Mouse (Mus musculus) embryo, embryonic 11 days (tissue): ENCODE results near the gene Eif4e1b.
"Not testable (repeated sequence)": the region's sequence is repeated elsewhere in the genome, so short reads cannot be mapped to it uniquely, and the experiment has no call there.

Experiments
- DNase-seq: peaks from one replicate; pipeline ENCODE4 v3.0.0-alpha.2; 2015

The Eif4e1b gene

GRCm38 (mm10) chr13:54760164-54760795 is 23.5 kb upstream of the Eif4e1b start:
- DNase-seq: peak; percentile 60

DNA sequence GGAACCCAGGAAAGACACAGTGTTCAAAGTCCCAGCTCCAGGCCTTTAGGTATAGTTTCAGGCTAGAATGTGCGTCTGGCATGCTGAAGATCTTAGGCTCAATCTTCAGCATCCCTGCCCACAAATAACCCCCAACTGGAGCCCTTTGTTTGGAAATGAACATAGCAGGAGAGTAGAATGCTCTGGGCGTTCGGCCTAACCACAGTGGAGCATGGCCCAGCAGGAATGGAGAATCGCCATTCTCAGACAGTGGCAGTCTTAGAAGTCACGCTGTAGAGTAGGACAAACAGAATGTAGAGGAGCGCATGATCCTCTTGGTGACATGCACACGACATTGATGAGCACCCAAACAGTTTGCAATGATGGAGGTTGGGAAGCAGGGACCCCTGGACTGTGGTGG is 22.9 kb upstream of the Eif4e1b start:
- DNase-seq: no peak

DNA sequence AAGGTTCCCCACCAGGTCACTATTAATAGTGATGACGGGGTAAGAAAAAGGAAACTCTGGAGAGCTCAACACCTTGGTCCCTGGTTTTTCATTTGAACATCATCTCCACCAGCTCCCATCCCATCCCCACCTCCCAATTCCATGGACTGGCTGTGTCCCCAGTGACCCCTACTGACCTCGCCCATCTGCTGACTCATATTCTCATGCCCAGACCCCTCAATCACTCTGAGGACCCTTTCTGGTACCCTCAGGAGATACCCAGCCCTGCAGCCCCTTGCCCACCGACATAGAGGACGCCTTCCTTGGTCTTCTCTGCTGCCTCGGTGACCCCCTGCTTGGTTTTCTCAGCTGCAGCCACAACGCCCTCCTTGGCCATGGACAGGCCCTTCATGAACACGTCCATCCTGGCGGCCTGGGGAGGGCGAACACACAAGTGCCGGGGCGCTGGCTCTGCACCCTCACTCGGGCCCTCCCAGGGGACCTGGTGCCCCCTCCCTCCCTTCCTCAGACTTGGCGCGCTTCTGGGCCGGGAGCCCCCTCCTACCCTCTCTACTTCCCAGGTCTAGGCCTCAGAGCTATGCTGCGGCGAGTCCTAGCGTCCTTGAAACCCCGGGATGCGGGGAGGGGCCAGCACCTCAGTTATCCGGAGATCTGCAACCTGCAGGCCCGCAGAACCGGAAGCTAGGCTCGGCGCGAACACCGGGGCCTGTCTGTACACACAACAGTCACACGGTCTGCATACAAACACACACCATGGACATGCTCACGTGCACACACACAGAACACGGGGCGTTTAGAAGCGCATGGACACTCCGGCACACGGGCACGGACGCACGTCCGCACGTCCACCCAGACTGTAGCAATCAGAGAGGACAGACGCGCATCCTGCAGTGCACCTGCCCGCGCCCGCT is 18.3 kb upstream of the Eif4e1b start:
- DNase-seq: no peak

- peak; percentile 79 for DNase-seq
These were observed 17.5 kb upstream of the Eif4e1b start, which contains the start of gene Sncb for GRCm38 (mm10) chr13:54766192-54766768. Gene Sncb (minus strand): TSS chr13:54766595.

GRCm38 (mm10) chr13:54767012-54767411 is 16.8 kb upstream of the Eif4e1b start:
- DNase-seq: no peak

GRCm38 (mm10) chr13:54780592-54780991 is 3.2 kb upstream of the Eif4e1b start:
- no peak for DNase-seq

GRCm38 (mm10) chr13:54781086-54781485 is 2.7 kb upstream of the Eif4e1b start:
- no peak for DNase-seq

GRCm38 (mm10) chr13:54783235-54783634 is 563 bp upstream of the Eif4e1b start:
- DNase-seq: no peak

DNA sequence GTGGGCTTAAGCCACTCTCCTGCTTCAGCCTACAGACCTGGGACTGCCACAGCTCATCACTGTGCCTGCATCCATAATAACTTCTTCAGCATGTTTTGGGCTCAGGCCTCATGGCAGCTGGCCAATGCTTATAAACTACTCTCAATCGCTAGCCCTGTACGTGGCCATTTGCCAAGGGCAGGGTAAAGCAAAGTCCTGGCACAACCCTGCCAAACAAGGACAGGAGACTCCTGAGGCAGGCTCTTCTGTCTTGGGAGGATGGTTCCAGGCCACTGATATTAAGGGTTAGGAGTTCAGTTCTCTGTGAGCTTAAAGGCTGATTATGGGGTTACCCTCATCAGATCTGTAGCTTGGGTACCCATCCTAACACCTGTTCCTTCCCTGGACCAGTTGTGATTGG is 3.8 kb downstream of the Eif4e1b start:
- not testable (repeated sequence) for DNase-seq

DNA sequence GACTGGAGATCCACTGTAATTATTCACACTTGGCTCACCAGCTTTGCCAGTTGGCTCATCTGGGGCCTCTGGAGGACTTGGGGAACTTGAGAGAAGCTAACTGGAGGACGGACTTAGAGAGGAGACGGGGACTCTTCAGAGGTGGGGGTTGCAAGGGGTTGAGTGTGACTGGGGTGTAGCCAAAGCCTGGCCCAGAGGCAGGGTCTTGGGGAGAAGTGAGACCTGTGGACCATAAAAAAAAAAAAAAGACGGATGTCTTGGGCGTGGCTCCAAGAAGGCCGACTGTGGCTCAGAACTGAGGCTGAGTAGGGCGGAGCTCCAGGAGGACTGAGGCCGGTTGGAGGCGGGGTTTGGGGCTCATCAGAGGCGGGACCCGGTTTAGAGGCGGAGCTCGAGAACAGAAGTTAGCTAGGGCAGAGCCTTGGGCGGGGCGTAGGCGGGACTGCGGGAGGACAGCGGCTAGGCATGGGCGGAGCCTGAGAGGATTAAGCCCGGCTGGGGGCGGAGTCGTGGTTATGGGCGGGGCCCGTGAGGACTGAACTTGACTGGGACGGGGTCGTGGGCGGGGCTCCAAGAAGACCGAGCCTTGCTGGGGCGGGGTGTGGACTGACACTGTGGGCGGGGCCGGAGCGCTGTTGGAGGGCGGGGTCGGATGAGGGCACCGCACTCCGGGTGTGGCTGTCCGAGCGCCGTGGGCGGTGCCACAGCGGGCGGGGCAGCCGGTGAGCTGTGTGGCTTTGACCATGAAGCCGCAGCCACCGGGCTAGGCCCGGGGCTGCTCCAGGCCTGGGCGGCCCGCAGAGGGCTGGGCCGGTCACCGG is 5.2 kb downstream of the Eif4e1b start, which contains the start of gene Tspan17:
TSS of gene Tspan17 (plus strand) at position 638 of the 821 bp plus-strand sequence.
- DNase-seq: peak; percentile 98

GRCm38 (mm10) chr13:54789561-54790397 is 6.0 kb downstream of the Eif4e1b start:
- peak; percentile 68 for DNase-seq

- no peak for DNase-seq
These were observed 8.7 kb downstream of the Eif4e1b start for GRCm38 (mm10) chr13:54792259-54793230.

- DNase-seq: no peak
These were observed 10.3 kb downstream of the Eif4e1b start for GRCm38 (mm10) chr13:54794002-54794577.

DNA sequence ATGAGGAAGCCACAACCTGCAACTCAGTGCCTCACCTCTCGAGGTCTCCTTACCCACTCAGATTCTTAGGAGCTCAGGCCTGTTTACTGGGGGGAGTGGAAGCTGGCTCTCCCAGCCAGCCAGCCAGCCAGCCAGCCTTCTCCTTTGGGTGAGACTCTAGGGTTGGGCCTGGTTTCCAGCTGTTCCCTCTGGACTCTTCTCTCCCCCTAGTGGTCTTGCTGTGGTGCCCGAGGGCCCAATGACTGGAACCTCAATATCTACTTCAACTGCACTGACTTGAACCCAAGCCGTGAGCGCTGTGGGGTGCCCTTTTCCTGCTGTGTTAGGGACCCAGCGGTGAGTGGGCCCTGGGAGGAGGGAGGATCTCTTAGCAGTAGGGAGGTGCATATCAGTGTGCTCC is 11.0 kb downstream of the Eif4e1b start:
- no peak for DNase-seq

GRCm38 (mm10) chr13:54797356-54797755 is 13.6 kb downstream of the Eif4e1b start:
- peak; percentile 66 for DNase-seq

DNA sequence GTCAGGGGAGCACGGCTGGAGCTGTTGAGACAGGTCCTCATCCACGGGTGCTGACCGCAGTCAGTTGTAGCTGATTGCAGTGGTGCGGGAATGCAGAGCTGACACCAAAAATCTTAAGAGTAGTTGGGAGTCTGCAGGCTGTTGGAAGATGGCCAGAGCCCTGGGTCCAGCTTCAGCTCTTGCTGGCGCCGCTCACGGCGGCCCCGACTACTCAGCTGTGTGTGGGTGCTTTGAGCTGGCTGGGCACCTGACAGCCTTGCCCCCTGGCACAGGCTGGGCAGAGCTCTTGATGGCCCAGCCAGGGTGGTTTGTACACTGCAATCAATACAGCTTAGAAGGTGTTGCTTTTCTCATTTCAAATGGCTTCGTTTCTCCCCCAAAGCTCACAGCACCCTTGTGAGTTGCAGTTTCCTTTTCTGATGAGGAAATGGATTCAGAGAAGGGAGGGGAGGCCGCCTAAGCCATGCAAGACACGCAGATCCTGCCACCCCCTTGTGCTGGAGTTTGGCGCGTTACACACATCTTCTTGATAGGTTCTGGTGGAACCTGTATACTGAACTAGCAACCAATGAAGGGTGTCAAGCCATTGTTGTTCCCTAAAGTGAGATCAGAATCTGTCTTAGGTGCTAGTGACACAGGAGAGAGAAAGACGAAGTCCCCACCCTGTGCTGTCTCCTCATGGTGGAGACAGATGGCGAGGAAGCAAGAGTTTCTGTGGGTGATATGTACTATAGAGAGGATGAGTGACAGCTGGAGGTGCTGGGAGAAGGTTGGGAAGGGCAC is 14.3 kb downstream of the Eif4e1b start:
- DNase-seq: no peak

DNA sequence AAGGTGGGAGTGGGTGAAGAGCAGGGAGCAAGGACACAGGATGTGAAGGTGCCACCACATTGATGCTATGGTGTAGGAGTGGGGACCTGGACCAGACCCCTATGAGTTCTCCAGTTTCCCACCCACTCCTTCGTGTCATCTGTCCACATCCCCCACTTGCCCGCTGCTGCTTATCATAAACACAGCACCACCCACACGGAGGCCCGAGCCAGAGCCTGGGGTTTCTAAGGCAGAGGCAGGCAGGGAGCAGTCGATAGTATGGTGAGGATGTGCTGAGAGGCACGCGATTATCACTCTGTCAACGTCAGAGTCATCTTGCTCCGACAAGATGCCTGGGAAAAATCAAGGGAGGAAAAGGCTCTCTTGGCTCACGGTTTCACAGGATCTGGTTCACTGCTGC is 14.9 kb downstream of the Eif4e1b start:
- no peak for DNase-seq

GRCm38 (mm10) chr13:54799701-54800100 is 15.9 kb downstream of the Eif4e1b start:
- peak; percentile 84 for DNase-seq

- DNase-seq: no peak
These were observed 16.4 kb downstream of the Eif4e1b start for GRCm38 (mm10) chr13:54800206-54800605.
